Mouse (Mus musculus) left cerebral cortex, postnatal 4 days (tissue): Measurements from ENCODE around the gene Trim47. TPM values are rescaled to one million over a fixed set of nuclear protein-coding genes. Genes with fewer than 3 reads are reported as not detected.
A peak's percentile ranks its signal among the peaks of the same experiment; 100 is the strongest.
"Not testable (repeated sequence)": the region's sequence is repeated elsewhere in the genome, so short reads cannot be mapped to it uniquely, and the experiment has no call there.

ENCODE experiments used
- DNase-seq: peaks from one replicate; pipeline ENCODE4 v3.0.0-alpha.2; 2022
- intact Hi-C: fragments of 180-260 bp; cut with DNase I; formaldehyde crosslinking; loops from one replicate; pipeline ENCODE4 v1.15.1; 2025
- total RNA-seq, 2 experiments: library from RNA; stranded (reverse); gene quantifications; 2 replicates each; pipeline ENCODE4 v1.2.3; 2021

Gene Trim47
- total RNA-seq, 2 experiments from 2014 or later, result 9.2 to 9.3 TPM

GRCm38 (mm10) chr11:116092959-116093358 is 34.1 kb downstream of the Trim47 start:
- intact Hi-C loops, DNase-seq: not testable (repeated sequence)

GRCm38 (mm10) chr11:116091591-116091990 is 35.4 kb downstream of the Trim47 start:
- intact Hi-C loops, result no loop called here
- DNase-seq, result no peak

DNA sequence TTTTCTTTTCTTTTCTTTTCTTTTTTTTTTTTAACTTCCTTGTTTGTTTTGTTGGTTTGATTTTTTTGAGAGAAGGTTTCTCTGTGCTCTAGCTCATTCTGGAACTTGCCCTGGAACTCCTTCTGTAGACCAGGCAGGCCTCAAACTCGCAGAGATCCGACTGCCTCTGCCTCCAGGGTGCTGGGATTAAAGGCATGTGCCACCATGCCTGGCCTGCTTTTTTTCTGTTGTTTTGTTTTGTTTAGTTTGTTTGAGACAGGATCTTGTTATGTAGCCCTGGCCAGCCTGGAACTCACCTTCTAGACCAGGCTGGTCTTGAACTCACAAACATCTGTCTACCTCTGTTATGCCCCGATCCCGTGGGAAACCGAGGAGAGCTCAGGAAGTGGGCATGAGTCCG is 37.5 kb downstream of the Trim47 start:
- DNase-seq, result no peak
- intact Hi-C loops, result loop anchor here (5.0 kb wide), 1 partner anchor 43 kb away; the partner anchor contains the start of gene Trim65

DNA sequence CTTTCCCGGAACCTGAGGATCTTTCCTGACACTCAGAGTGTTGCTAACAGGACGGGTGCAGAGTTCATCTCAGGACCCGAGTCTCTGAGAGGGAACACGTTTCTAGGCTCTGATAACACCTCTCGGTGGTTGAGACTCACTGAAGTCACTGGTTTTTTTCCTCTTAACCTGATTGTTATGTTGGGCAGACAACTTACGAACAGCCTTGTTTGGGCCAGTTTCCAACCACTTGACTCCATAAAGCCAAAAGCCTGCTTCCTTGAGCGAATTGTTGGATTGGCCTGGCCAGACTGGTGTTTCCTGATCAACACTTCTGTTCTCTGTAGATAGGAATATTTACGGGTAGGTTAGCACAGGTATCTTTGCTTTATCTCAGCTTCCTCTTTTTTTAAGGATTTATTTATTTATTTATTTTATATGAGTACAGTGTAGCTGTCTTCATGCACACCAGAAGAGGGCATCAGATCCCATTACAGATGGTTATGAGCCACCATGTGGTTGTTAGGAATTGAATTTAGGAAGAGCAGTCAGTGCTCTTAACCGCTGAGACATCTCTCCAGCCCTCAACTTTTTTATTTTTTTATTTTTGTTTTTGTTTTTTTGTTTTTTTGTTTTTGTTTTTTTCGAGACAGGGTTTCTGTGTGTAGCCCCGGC is 38.1 kb downstream of the Trim47 start:
- no peak for DNase-seq
- intact Hi-C loops, result loop anchor here (5.0 kb wide), 1 partner anchor 43 kb away; the partner anchor contains the start of gene Trim65

DNA sequence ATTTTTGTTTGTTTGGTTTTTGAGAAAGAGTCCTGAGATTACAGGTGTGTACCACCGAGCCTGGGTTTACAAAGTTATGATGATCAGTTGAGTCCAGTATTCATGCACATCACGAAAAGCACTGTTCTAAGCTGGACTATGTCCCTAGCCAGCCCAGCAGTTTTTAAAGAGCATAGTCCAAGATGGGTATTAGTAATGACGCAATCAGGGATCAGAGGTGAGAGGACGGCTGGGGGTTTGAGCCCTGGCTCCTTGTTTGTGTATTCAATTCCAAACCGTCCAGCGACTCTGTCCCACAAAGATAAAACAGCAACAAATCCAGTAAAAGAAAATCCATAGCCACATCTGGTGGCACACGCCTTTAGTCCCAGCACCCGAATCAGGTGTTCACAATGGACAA is 38.8 kb downstream of the Trim47 start:
- no peak for DNase-seq
- intact Hi-C loops, result loop anchor here (5.0 kb wide), 1 partner anchor 44 kb away; the partner anchor contains the start of gene Trim65

DNA sequence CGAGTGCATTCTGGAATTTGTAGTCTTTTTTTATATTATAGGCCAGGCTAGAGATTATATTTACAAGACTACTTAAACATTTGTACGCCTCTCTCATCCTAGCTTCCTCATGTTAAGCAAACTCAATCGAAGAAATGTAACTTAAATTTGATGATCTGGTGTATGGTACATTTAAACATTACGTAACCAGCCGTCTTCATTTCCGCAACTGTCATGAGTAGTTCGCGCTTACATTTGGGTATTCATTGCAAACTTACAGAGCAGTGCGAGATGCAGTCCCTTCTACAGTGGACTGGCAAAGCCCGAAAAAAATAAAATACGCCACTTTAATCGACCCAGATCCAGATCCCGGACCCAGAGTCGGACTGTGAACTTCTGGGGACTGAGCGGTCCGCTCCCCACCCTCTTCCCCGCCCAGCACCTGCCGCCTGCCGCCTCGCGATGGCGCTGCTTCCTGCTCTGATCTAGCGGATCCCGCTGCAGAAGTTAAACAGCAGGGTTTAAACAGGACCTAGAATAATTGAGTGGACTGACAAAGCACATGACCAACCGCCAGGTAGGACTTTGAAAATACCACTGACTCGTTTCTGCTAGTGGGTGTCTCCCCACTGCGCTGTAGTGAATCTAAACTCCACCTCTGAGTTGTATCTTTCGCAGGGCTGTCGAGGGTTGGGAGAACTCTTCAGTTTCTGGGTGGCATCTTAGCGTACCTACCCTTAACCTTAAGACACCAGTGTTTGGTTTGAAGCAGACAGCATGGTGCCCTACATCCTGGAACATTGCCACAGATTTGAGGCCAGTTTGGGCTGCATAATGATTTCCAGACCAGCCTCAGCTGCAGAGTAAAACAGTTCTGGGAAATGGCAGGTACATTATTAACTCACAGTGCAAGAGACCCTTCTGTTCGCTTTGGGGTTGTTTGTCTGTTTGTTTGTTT is 39.5 kb downstream of the Trim47 start:
- intact Hi-C loops, result loop anchor here (5.0 kb wide), 1 partner anchor 45 kb away; the partner anchor contains the start of gene Trim65
- peak; percentile 89 for DNase-seq

DNA sequence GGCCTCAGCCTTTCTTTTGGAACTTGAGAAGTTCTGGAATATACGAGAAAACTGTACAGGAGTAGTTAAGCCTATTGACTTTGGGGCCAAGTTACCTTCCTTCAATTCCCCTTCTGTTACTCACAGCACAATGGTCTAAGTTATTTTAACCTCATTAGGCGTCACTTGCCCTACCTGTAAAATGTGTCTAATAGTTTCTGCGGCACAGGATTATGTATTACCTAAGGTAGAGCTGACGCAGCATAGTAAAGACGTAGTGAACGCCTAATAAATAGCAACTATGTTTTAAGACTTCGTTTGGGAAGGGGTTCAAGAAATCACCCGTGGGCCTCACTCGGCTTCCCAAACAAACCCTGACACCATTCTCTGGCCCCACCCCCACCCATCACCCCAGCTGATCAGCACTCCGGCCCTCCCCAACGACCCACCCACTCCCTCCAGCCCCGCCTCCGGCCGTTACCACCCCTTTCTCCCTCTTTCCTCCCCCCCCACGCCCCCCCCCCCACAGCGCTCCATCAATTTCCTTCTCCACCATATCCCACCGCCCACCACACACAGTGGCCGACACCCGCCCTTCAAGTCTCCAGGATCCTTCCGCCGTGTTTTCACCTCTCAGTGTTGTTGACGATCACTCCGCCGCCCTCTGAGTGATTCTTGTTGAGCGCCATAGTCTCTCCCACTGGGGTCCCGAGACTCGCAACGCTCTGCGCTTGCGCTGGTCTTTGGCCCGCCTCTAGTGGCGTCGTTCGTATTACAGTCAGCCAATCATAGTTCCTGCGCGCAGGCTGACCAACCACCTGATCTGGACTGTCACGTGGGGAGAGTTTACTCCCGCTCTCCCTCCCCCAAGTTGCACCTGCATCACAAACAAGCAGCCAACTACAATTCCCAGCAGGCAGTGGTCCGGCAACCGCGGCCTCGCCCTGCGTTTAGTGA is 40.5 kb downstream of the Trim47 start, which contains the start of gene Wbp2:
Gene Wbp2 (minus strand): TSS at position 738 of the 936 bp plus-strand sequence.
- intact Hi-C loops, result loop anchor here (5.0 kb wide), 1 partner anchor 46 kb away; the partner anchor contains the start of gene Trim65
- peak; percentile 98 for DNase-seq

DNA sequence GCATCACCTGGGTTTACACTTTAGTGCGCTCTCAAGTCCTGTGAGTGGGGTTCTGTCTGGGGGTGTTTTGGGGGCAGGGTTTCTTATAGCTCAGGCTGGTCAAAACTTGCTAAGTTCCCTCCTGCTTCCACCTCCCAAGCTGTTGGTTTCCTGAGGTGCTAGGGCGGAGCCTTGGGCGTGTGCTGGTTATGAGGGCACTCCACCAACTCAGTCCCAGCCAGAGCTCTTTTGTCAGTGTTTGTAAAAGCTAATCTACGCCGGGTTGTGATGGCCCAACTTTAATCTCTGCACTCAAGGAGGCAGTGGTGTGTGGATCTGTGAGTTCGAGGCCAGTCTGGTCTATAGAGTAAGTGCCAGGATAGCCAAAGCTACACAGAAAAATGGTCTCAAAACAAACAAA is 42.8 kb downstream of the Trim47 start:
- no peak for DNase-seq
- intact Hi-C loops, result no loop called here

GRCm38 (mm10) chr11:116083096-116083672 is 43.8 kb downstream of the Trim47 start:
- no peak for DNase-seq
- intact Hi-C loops, result no loop called here

DNA sequence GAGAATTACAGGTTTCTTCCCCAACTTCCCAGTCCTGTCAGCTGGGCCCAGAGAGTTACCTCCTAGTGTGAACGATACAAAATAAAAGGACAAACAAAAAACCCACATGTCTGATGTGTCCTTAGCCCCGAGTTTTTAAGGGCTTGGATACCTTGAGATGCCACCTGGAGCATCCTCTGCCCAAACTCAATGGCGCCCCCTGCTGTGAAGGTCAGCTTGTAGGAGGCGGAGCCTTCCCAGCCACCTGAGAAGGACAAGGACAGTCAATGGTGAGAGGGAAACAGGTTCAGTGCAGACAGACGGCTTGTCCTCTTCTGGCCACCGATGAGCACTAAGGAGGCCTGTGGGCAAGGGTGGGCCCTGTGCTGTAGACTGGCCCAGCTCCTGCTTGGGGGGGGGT is 45.9 kb downstream of the Trim47 start:
- intact Hi-C loops, result no loop called here
- no peak for DNase-seq

DNA sequence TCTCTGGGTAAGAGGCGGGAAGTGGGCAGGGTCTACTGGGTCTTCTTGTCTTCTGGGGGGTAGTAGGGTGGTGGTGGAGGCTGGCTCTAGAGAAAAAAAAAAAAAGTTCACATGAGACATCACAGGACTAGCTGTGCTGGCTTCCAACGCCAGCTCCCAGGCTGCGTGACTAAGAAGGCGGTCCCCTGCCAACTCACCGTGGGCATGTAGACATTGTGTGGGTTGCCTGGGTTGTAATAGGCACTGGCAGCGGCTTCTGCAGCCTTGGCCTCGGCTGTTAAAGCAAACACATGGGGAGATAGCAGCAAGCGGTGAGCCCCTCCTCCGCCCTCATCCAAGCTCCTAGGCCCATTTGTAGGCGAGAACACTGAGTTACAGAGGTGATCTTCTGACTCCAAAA is 47.5 kb downstream of the Trim47 start:
- intact Hi-C loops, result no loop called here
- DNase-seq, result no peak

- DNase-seq, result no peak
- intact Hi-C loops, result no loop called here
These were observed 48.2 kb downstream of the Trim47 start for GRCm38 (mm10) chr11:116078676-116079320.

- intact Hi-C loops, result no loop called here
- peak; percentile 61 for DNase-seq
These were observed 48.8 kb downstream of the Trim47 start for GRCm38 (mm10) chr11:116078221-116078620.

GRCm38 (mm10) chr11:116077446-116078204 is 49.4 kb downstream of the Trim47 start, which contains the start of gene Unc13d:
Gene Unc13d, minus strand, starts transcription at chr11:116077961.
- intact Hi-C loops, result no loop called here
- DNase-seq, result no peak

- no peak for DNase-seq
- intact Hi-C loops, result no loop called here
These were observed 50.2 kb downstream of the Trim47 start for GRCm38 (mm10) chr11:116076836-116077235.

DNA sequence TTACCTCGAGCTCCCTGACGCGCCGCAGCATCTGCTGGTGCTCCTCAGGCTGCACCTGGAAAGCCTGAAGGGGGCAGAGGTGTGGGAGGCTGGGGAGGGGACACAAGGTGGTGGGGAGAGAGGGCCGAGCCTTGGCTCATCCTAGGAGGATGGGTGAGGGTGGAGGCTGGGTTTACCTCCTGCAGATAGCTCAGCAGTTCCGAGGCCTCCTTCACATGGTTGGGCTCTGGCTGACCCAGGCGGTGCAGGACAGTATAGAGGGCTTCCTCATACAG is 50.8 kb downstream of the Trim47 start:
- no peak for DNase-seq
- intact Hi-C loops, result no loop called here

DNA sequence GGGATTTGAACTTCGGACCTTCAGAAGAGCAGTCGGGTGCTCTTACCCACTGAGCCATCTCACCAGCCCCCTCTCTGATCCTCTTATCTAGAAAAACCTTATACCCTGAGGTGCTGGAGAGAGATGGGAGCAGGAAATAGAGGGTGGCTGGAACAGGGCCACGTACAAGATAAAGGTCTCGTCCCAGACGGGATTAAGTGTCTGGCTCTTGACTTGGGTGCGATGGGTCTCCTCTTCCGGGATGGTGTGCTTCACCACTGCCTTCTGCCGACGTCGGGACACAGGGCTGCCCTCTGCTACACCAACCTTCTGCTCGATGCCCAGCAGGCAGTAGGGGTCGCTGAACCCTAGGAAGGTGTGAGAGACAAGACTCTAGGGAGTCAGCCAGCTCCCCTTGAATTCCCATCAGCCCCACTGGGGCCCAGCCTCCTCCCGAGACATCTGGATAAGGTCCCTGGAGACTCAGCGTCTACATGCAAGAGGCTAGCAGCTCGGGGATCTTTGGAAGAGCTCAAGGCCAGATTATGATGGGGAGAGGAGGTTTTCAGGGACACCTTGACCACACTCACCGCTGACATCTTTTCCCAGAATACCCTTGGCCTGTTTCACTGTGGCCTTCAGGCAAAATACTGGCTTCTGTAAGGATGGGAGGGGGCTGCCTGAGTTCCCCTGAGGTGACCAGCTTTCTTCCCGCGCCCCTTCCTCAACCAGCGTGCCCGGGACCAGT is 51.3 kb downstream of the Trim47 start:
- no peak for DNase-seq
- intact Hi-C loops, result no loop called here

GRCm38 (mm10) chr11:116074436-116074991 is 52.5 kb downstream of the Trim47 start:
- intact Hi-C loops, result no loop called here
- DNase-seq, result no peak
